Mouse (Mus musculus): Measurements from ENCODE around the gene Ecel1.

DNA sequence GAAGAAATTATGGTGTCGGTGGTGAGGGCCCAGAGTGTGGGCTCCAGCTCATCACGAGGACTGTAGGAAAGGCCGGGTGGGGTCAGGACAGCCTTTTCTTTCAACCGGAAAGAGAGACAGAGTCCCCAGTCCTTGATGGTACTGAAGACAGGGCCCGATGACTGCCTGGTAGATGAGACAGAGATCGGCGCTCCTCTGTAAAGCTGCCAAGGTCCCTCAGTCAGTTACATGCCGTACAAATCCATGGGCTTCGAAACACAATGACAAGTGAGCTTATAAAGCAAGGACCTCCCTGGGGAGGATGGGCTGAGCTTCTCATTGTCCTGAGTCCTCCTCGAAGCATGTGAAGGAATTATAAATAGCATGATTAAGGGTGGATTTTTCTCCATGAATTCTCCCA lies 13.2 kb downstream of the Ecel1 start:
- TF ChIP-seq CTCF (IDR thresholded peaks at IDR 0.05; ENCODE audit: low read depth) = no peak
- no peak for TF ChIP-seq EP300 (IDR thresholded peaks at IDR 0.05; ENCODE audit: low read depth)

Data from liver, postnatal 0 days (tissue).